Mouse (Mus musculus): ENCODE results near the gene Arid1a.

DNA sequence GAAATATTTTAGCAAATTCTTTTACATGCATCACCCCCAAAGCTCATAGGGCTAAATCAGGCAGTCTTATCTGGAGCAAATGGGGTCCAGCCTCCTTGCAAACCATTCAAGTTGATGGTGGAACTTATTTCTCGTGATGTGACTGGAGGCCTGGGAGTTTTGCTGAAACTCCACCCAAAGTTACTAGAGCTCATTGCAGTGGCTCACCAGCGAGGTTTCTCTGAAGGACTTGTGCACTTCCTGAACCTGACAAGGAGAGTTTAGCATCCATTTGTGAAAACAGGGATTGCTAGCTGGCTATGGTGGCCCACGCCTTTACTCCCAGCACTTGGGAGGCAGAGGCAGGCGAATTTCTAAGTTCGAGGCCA, 122.5 kb downstream of the Arid1a start:
- TF ChIP-seq CTCF (IDR thresholded peaks at IDR 0.05; ENCODE audit: low read depth, low read length) (no peak), POLR2A (IDR thresholded peaks at IDR 0.05; ENCODE audit: extremely low read depth, insufficient read depth, low read length) (no peak)
